Mouse (Mus musculus): ENCODE data around the gene Fmnl2. TPM values are rescaled to one million over a fixed set of nuclear protein-coding genes. Genes with fewer than 3 reads are reported as not detected.

Fmnl2 gene
- polyA plus RNA-seq, 1 experiment from 2014 or later = 3.0 TPM

GRCm38 (mm10) chr2:52859466-52859840 is 1.8 kb downstream of the Fmnl2 start:
- H3K4me1 ChIP-seq (replicated peaks; ENCODE audit: control insufficient read depth, insufficient read depth) = no peaks in the 10 kb centered on the region; the same call in 1 of the 2 replicates
- H3K4me3 ChIP-seq (ENCODE audit: low read depth, low read length) = peak overlapping the region; percentile 86
- H3K9ac ChIP-seq (ENCODE audit: low read length) = peak overlapping the region; percentile 80; the same call in 1 of the 2 replicates
- H3K27me3 ChIP-seq (ENCODE audit: control insufficient read depth, insufficient read depth, low read length) = no peaks in the 10 kb centered on the region
- TF ChIP-seq EP300 (optimal IDR thresholded peaks at IDR 0.05) = no peak
- no peak for TF ChIP-seq CTCF (IDR thresholded peaks at IDR 0.05; ENCODE audit: low read depth)
- peak overlapping the region; percentile 88 for H3K4me2 ChIP-seq (replicated peaks; ENCODE audit: low read depth)
- no peaks in the 10 kb centered on the region for H3K9me3 ChIP-seq (ENCODE audit: control insufficient read depth, low read length)
- ATAC-seq (ENCODE audit: low FRiP score, low TSS enrichment) (no peak), DNase-seq (ENCODE audit: low spot score) (no peak)
- peak overlapping the region; percentile 84 for H3K27ac ChIP-seq (replicated peaks)
- no peaks in the 10 kb centered on the region for H3K36me3 ChIP-seq (ENCODE audit: control insufficient read depth, insufficient read depth, low read length)
- WGBS = 18% methylated on average over 7 of the region's 7 CpGs

GRCm38 (mm10) chr2:52860111-52860775 is 2.6 kb downstream of the Fmnl2 start:
- Histone ChIP-seq H3K9ac (ENCODE audit: low read length) (peak overlapping the region; percentile 1; the same call in 1 of the 2 replicates), H3K27ac (replicated peaks) (peak overlapping the region; percentile 84; the same call in 1 of the 2 replicates)
- 35% methylated on average over 8 of the region's 8 CpGs for WGBS

GRCm38 (mm10) chr2:52862046-52862759 is 4.5 kb downstream of the Fmnl2 start:
- no peak overlapping the region for H3K4me2 ChIP-seq (replicated peaks; ENCODE audit: low read depth)
- TF ChIP-seq CTCF (IDR thresholded peaks at IDR 0.05; ENCODE audit: low read depth) (no peak), EP300 (optimal IDR thresholded peaks at IDR 0.05) (no peak)
- H3K4me1 ChIP-seq (replicated peaks; ENCODE audit: control insufficient read depth, insufficient read depth) = no peaks in the 10 kb centered on the region; the same call in 1 of the 2 replicates
- H3K4me3 ChIP-seq (ENCODE audit: low read depth, low read length) = no peak overlapping the region
- no peaks in the 10 kb centered on the region for H3K9me3 ChIP-seq (ENCODE audit: control insufficient read depth, low read length)
- no peaks in the 10 kb centered on the region for H3K36me3 ChIP-seq (ENCODE audit: control insufficient read depth, insufficient read depth, low read length)
- H3K9ac ChIP-seq (ENCODE audit: low read length) = no peak overlapping the region
- no peak overlapping the region for H3K27ac ChIP-seq (replicated peaks)
- no peak for ATAC-seq (ENCODE audit: low FRiP score, low TSS enrichment)
- no peaks in the 10 kb centered on the region for H3K27me3 ChIP-seq (ENCODE audit: control insufficient read depth, insufficient read depth, low read length)
- WGBS = 74% methylated on average over 9 of the region's 9 CpGs
- DNase-seq (ENCODE audit: low spot score) = no peak

More at GRCm38 (mm10) chr2:52860111-52860775, 2.6 kb downstream of the Fmnl2 start:
- no peak for TF ChIP-seq EP300 (optimal IDR thresholded peaks at IDR 0.05)
- no peak for TF ChIP-seq CTCF (IDR thresholded peaks at IDR 0.05; ENCODE audit: low read depth)
- H3K9me3 ChIP-seq (ENCODE audit: control insufficient read depth, low read length) = no peaks in the 10 kb centered on the region
- H3K4me2 ChIP-seq (replicated peaks; ENCODE audit: low read depth) = peak overlapping the region; percentile 88
- no peak for ATAC-seq (ENCODE audit: low FRiP score, low TSS enrichment)
- no peaks in the 10 kb centered on the region for H3K36me3 ChIP-seq (ENCODE audit: control insufficient read depth, insufficient read depth, low read length)
- H3K4me1 ChIP-seq (replicated peaks; ENCODE audit: control insufficient read depth, insufficient read depth) = no peaks in the 10 kb centered on the region; the same call in 1 of the 2 replicates
- H3K27me3 ChIP-seq (ENCODE audit: control insufficient read depth, insufficient read depth, low read length) = no peaks in the 10 kb centered on the region
- no peak for DNase-seq (ENCODE audit: low spot score)
- H3K4me3 ChIP-seq (ENCODE audit: low read depth, low read length) = peak overlapping the region; percentile 86; the same call in 1 of the 2 replicates

GRCm38 (mm10) chr2:52862760-52863124 is 5.1 kb downstream of the Fmnl2 start:
- WGBS = 50% methylated on average over 4 of the region's 4 CpGs
- Histone ChIP-seq H3K4me2 (replicated peaks; ENCODE audit: low read depth) (no peak overlapping the region), H3K9me3 (ENCODE audit: control insufficient read depth, low read length) (no peaks in the 10 kb centered on the region), H3K27me3 (ENCODE audit: control insufficient read depth, insufficient read depth, low read length) (no peaks in the 10 kb centered on the region), H3K36me3 (ENCODE audit: control insufficient read depth, insufficient read depth, low read length) (no peaks in the 10 kb centered on the region), H3K27ac (replicated peaks) (no peak overlapping the region), H3K9ac (ENCODE audit: low read length) (no peak overlapping the region), H3K4me1 (replicated peaks; ENCODE audit: control insufficient read depth, insufficient read depth) (no peaks in the 10 kb centered on the region; the same call in 1 of the 2 replicates), H3K4me3 (ENCODE audit: low read depth, low read length) (no peak overlapping the region)
- ATAC-seq (ENCODE audit: low FRiP score, low TSS enrichment) = no peak
- no peak for TF ChIP-seq EP300 (optimal IDR thresholded peaks at IDR 0.05)
- no peak for TF ChIP-seq CTCF (IDR thresholded peaks at IDR 0.05; ENCODE audit: low read depth)
- DNase-seq (ENCODE audit: low spot score) = no peak

GRCm38 (mm10) chr2:52864635-52865034 is 7.0 kb downstream of the Fmnl2 start:
- no peak overlapping the region for H3K4me2 ChIP-seq (replicated peaks; ENCODE audit: low read depth)
- H3K36me3 ChIP-seq (ENCODE audit: control insufficient read depth, insufficient read depth, low read length) = no peaks in the 10 kb centered on the region
- H3K27me3 ChIP-seq (ENCODE audit: control insufficient read depth, insufficient read depth, low read length) = no peaks in the 10 kb centered on the region
- H3K4me3 ChIP-seq (ENCODE audit: low read depth, low read length) = no peak overlapping the region
- no peaks in the 10 kb centered on the region for H3K9me3 ChIP-seq (ENCODE audit: control insufficient read depth, low read length)
- DNase-seq (ENCODE audit: low spot score) (no peak), ATAC-seq (ENCODE audit: low FRiP score, low TSS enrichment) (no peak)
- no peak for TF ChIP-seq CTCF (IDR thresholded peaks at IDR 0.05; ENCODE audit: low read depth)
- no peak for TF ChIP-seq EP300 (optimal IDR thresholded peaks at IDR 0.05)
- no peaks in the 10 kb centered on the region; the same call in 1 of the 2 replicates for H3K4me1 ChIP-seq (replicated peaks; ENCODE audit: control insufficient read depth, insufficient read depth)
- WGBS = 83% methylated on average over 7 of the region's 7 CpGs
- H3K27ac ChIP-seq (replicated peaks) = no peak overlapping the region
- H3K9ac ChIP-seq (ENCODE audit: low read length) = no peak overlapping the region

GRCm38 (mm10) chr2:52866151-52866550 is 8.5 kb downstream of the Fmnl2 start:
- H3K4me3 ChIP-seq (ENCODE audit: low read depth, low read length) = no peak overlapping the region
- DNase-seq (ENCODE audit: low spot score) (no peak), ATAC-seq (ENCODE audit: low FRiP score, low TSS enrichment) (no peak)
- no peak overlapping the region for H3K9ac ChIP-seq (ENCODE audit: low read length)
- no peaks in the 10 kb centered on the region for H3K36me3 ChIP-seq (ENCODE audit: control insufficient read depth, insufficient read depth, low read length)
- TF ChIP-seq EP300 (optimal IDR thresholded peaks at IDR 0.05) (no peak), CTCF (IDR thresholded peaks at IDR 0.05; ENCODE audit: low read depth) (no peak)
- H3K27ac ChIP-seq (replicated peaks) = no peak overlapping the region
- H3K9me3 ChIP-seq (ENCODE audit: control insufficient read depth, low read length) = no peaks in the 10 kb centered on the region
- 67% methylated on average over 3 of the region's 3 CpGs for WGBS
- H3K4me2 ChIP-seq (replicated peaks; ENCODE audit: low read depth) = no peak overlapping the region
- H3K27me3 ChIP-seq (ENCODE audit: control insufficient read depth, insufficient read depth, low read length) = no peaks in the 10 kb centered on the region
- H3K4me1 ChIP-seq (replicated peaks; ENCODE audit: control insufficient read depth, insufficient read depth) = no peaks in the 10 kb centered on the region
